Mouse (Mus musculus): ENCODE measurements around the gene Rnf187.

Gene Rnf187

DNA sequence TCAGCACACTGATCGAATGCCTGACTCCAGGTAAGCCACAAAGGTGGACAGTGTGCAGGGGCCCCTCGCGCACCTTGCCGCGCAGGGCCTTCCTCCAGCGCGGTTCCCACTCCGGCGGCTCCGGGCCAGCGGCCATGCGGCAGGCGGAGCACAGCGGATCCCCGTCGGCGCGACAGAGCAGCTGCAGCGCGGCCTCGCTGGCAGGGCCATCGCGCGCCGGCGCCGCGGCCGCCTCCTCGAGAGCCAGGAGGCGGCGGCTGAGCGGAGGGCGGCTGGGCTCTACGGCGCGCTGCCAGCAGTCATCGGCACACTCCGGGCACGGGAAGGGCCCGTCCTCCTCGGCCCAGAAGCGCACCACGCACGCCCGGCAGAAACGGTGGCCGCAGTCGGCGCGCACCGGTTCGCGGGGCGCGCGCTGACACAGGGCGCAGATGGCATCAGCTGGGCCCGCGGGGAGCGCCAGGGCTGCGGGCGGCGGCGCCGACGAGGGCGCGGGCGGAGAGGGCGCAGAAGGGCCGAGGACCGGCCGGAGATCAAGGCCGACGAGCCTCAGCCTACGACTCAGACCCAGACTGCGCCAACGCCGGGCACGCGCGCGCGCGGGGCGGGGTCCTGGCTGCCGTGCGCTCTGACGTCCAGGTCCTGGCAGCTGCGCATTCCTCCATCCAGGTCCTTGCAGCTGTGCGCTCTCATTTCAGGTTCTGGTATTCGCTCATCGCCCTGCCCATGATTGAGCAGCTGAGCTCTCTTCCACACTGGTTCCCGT, at the start of gene Rnf187:
Gene Rnf187 (minus strand): TSS at position 595 of the 766 bp plus-strand sequence.
- peak; percentile 92 for DNase-seq

DNA sequence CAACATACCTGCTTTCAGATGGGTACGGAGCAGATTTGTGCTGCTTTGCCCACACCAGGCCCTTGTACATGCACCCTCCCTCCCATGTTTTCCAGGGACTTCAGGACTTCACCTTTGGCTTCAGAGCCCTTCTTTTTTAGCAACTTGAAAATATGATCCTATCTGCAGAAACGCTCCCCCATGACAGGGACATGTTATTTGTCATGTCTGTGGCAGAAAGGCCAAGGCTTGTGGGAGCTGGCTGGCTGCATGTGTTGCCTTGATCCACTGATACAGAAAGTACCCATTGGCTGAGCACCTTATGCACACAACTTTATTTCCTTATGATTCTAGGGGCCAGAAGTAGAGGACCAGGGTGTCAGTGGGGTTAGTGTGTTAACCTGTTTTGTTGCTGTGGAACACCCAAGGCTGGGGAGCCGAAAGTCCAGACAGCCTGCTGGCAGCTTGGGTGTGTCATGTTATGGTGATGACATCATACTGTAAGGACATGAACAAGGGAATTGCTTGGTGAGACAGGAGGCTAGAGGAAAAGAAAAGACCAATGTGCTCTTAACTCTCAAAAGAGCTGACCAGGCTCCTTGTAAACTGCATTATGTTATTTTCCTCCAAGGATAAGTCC, 46.7 kb upstream of the Rnf187 start:
- DNase-seq: no peak

DNA sequence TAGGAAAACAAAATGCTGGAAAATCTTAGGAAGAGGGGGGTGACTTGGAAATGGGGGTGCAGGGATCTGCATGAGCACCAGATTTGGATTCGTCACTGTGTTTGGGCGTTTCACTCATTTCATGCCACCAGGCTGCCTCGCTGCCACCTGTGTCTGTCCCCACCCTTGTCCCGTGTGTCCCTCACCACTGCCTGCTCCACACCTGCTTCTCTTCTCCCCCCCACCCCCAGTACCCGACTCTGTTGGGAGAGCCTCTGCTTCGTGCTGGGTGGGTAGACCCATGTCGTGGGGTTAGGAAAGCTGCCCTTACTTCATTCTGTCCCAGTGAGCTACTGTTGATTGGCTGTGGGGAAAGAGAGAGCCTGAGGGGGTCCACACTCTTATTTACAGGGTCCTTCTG, 45.9 kb upstream of the Rnf187 start:
- no peak for DNase-seq

DNA sequence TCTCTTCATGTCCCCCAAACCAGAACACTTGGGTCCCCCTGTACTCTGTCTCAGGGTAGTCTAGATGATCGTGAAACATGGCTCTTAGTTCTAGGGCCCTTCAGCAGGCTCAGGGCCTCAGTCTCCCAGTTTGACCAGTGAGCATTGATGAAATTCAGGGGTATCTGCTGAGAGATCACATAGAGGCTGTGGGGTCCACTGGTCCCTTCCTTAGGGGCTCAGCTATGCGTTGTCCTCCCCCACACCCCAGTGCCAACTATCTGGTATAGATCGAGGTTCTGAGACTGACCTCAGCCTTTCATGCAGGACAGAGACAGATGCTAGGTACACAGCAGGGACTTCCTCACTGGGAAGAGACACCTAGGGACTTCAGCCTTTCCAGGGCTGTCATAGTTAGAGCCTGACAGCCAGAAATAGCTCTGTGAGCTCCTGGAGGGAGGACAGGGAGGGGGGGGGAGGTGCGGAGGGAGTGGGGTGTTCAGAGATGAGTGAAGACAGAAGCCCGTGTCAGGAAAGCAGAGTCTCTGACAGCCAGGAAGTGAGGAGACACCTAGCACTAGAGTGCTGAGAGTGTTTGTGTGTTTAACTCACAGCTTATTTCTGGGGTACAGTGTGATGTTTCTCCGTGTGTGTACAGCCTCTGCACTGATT, 45.1 kb upstream of the Rnf187 start:
- no peak for DNase-seq

DNA sequence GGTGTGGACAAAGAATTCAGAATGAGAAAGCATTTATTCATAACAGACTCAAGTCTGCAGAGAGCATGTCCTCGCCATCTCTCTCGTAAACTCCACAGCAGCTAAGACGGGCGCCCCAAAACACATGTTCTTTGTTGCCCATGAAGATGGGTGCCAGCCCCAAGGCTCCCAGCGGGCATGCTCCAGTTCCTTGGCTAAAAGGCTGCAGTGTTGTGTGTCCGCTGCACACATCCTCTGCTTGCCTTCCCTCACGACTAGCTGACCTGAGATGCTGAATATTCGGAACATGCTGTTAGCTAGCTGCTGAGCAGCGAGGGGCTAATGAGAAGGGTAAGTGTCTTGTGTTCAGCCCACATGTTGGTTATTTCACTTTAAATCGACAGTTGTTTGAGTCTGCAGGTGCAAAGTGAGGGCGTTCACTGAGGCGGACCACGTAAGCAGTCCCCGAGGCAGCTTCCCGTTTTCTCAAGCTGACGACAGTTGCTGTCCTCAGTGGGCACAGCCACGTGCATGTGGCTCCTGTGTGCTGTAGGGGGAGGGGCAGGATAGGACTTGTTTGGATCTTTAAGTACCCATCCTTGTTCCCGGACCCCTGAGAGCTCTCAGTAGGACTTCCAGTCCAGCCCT, 43.9 kb upstream of the Rnf187 start:
- no peak for DNase-seq

DNA sequence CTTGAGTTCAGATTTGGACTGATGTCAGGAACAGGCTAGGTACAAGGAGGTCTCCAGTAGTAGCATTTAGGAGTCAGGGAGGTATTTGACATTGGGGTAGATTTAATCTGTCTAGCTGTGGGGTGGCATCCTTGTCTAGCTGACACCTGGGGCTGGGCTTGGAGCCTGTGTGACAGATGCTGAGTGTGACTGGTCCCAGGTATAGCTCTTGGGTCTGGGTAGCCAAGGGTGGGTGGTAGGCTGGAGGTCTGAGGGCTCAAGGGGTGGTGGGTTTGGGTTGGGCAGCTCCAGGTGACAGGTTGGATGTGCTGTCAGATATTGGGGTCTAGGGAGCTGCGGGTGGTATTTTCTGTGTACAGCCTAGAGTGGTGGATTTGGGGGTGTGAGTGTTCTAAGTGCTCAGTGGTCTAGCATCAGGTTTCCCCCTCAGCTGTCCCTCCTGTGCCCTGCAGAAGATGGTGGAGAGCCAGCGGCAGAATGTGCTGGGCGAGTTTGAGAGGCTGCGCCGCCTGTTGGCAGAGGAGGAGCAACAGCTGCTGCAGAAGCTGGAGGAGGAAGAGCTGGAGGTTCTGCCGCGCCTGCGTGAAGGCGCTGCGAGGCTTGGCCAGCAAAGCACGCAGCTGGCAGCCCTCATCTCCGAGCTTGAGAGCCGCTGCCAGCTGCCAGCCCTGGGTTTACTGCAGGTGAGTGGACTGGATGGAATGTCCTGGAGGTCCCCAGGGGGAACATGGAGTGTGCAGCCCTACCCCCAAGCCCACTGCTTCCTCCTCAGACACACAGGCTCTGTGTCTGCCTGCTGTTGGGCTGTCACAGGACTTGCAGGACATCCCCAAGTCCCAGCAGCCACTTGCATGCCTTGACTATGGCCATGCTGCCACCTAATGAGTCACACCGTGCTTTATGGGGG, 43.1 kb upstream of the Rnf187 start:
- peak; percentile 44 for DNase-seq

DNA sequence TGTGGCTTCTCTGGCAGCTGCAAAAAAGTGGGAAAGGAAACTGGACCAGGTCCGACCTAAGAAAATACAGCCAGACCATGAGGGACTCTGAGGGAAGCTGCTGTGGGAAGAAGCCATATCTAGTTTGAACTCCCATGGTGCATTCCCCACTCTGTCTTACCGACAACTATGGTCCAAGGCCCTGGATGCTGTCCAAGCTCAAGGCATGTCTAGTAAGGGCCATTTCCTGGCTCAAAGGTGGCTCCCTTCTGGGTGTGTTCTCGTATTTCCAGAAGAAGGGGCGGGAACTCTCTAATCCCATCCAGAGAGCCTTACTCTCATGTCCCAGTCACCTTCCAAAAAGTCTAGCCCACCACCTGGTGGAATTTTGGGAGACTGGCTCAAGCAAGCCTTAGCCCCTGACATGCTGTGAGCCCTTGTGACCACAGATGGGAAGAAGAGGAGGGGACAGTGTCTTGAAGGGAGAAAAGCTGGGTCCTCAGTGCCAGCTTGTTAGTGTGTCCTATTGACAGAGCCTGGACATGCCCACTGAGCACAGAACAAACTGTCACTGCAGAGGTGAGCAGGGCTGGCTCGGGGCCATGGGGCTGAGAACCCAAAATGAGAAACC, 41.8 kb upstream of the Rnf187 start:
- peak; percentile 62 for DNase-seq

DNA sequence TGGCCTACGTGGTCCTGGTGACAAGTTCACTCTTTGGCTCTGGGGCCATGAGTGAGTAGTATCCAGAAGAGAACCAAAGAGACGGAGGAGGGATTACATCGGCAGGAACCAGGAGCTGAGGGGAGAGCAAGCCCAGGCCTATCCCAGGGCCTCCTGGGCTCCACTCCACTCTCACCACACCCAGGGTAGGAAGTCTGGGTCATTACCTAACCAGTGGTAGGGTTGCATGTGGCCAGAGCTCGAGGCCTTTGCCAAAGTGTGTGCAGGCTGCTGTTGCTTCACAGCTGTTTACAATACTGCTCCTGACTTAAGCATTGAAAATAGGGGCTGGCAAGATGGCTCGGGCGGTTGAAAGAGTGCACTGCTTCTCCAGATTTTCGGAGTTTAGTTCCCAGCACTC, 40.9 kb upstream of the Rnf187 start:
- DNase-seq: no peak

DNA sequence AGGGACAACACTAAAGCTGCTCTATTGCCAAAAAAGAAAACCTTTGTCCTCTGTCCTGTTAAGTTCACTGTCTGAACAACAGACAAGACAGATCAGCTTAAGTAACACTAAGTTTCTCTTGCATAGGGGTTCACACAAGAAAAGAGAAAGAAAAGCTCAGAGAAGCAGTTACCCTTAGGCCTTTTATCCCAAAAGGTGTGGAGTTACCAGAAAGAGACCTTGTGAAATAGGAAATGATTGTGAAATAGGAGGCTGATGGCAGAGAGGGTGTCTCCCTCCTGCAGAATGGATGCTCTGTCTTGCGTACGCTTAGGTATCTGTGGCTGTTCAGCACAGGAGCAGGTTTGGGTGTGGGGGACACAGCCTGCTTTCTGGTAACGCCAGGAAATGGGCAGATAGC, 40.5 kb upstream of the Rnf187 start:
- no peak for DNase-seq

DNA sequence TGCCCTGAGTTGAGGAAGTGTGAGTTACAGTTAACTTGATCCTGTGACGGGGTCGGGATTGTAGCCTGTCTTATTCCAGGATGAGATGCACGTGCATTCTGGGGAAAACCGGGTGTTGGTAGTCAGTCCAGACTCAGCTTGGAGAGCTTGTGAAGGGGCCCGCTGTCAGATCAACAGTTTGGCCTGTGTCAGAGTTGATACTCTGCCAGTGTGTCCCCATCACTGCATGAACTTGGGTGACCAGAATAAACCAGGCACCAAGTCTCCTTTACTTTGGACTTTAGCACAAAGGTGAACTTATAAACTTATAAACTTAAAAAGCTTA, 40.0 kb upstream of the Rnf187 start:
- peak; percentile 35 for DNase-seq

DNA sequence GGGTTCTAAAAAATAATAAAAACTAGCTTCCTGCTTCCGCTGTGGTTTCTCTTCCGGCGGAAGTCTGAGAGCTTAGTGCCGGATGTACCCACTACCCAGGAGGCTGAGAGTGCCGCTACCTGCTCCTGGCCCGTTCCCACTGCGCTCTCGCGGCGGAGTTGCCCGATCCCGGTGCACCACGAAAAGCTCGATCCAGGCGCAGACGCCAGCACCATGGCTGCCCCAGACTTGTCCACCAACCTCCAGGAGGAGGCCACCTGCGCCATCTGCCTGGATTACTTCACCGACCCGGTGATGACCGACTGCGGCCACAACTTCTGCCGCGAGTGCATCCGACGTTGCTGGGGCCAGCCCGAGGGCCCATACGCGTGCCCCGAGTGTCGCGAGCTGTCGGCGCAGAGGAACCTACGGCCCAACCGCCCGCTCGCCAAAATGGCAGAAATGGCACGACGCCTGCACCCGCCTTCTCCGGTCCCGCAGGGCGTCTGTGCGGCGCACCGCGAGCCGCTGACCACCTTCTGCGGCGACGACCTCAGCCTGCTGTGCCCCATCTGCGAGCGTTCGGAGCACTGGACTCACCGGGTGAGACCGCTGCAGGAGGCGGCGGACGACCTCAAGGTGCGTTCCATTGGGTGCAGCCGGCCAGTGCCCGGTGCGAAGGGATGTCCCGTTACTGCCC, 39.5 kb upstream of the Rnf187 start, which contains the start of gene Trim11:
Gene Trim11 (plus strand): TSS at position 67 of the 679 bp plus-strand sequence.
- DNase-seq: peak; percentile 50

DNA sequence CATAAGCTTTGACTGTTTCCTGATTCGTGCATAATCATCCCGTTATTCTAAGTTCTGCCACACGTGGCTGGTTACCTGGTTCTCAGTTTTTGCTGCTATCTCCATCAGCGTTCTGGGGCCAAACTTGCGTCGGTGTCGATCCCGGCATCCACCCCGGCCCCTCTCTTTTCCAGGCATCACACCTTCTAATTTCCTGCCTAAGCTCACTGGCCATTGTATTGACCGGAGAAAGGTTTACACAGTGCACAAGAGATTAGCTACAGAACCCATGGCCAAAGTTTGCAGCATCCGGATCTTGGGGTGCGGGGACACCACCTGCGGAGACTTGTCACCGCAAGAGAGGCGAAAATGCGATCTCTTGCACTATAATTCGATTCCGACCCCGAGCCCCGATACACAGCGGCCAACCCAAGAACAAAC, 38.9 kb upstream of the Rnf187 start:
- DNase-seq: no peak

DNA sequence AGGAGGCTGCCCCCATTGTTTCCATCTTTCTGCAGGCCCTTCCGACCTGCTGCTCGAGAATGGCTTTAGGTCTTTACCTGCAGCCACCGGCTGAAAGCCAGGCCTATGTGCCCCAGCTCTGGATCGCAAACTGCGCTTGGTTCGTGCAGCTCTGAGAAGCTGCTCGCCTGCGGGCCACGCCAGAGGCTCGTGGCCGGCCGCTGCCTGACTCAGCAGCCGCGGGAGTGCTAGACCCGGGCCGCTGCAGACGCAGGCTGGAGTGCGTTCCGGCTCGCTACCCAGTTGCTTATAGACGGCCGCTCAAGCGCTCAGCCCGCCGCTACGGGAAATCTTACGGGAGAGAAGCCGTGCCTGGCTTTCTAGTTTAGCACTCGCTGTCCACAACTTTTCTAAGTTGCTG, 38.4 kb upstream of the Rnf187 start:
- DNase-seq: no peak

DNA sequence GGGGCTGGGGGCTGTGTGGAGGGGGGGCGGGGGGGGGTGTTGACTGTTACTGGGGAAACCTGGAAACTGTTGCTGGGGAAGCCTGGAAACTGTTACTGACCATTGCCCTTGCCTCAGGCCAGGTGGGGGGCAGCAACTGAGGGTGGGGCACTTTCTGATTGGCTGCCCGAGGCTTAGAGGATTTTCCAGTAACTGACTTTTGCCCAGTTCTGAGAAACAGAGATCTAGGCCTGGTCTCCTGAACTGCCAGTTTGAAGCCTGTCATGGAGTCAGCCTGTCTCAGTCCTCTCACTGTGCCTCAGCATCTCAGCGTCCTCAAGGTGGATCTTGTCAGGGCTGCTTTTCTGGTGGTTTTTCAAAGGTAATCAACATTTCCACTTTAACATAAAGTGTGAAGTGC, 35.7 kb upstream of the Rnf187 start:
- DNase-seq: no peak

DNA sequence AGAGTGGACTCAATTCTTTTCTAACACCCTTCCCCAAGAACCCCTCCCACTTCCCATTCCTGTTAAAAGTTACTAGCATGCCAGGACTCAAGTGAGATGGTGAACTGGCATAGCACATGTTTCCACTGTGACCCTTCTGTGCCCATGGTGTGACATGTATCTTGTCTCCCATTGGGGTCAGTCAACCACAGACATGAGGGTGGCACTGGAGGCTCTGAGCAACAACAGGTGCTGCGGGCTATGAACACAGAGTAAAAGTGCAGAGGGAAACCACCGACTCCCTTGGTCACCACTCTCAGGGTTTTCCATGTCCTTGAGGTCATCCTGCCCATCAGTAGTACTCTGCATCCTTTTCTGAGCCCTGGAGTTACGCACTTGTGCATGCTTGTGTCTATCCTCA, 33.1 kb upstream of the Rnf187 start:
- DNase-seq: no peak

DNA sequence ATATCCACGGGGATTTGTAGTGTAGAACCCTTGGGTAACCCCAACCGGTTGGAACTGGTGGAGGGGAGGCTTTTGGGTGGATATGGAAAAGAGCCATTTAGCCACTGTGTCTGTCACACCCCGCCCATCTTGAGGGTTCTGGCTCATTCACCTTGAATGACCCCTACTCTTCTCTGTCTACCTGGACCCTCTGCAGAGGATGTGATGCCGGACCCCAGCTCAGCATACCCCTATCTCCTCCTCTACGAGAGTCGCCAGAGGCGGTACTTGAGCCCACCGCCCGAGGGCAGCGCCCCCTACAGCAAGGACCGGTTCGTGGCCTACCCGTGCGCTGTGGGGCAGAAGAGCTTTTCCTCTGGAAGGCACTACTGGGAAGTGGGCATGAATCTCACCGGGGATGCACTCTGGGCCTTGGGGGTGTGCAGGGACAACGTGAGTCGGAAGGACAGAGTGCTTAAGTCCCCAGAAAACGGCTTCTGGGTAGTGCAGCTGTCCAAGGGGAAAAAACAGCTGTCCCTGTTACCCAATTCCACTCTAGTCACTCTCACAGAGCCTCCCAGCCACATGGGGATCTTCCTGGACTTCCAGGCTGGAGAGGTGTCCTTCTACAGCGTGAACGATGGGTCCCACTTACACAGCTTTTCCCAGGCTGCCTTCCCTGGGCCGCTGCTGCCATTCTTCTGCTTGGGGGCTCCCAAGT, 32.3 kb upstream of the Rnf187 start:
- DNase-seq: no peak

DNA sequence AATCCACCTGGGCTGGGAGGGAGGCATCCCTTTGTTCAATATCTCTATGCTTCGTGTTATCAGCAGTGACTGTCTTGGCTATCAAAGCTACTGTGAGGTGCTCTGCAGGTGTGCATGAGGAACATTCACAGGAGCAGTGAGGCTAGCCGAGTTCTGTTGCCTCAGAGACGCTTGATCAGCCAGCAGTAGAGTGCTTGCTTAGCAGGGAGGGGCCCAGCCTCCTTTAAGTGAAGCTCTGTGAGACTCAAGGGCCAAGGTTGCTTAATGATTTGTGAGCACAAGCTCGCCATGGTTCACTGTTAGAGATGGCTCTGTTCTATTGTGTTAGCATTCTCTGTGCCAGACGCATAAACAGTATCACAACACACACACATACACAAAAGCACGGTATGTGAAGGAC, 30.9 kb upstream of the Rnf187 start:
- peak; percentile 74 for DNase-seq

DNA sequence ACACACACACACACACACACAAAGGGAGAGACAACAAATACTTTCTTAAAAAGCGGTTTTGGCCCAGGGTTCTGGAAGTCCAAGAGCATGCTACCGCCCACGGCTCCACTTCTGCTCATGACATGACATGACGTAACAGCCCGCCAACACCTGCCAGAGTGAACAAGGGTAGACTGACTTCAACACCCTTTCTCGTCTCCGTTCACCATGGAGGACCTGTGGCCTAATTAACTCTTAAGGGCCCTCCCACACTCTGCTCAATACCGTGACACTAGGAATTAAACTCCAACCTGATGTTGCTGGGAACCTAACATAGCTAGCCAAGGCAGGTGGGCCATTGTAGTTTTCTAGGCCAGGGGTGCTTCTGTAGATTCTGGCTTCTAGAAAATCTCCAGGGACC, 30.3 kb upstream of the Rnf187 start:
- DNase-seq: peak; percentile 45

DNA sequence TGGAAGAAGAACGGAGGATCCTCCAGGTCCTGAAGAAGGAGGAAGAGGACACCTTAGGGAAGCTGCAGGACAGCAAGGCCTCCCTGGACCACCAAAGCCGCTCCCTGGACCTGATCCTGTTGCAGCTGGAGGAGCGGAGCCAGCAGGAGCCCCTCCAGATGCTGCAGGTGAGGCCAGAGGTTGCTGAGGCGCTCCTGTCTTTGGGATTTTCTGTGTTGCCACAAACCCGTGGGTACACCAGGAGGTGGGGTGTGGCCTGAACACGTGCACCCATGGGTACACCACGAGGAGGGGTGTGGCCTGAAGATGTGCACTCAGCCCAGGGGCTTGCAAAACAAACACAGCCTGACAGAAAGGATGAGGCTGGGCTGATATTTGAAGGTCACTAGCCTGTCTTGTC, 29.8 kb upstream of the Rnf187 start:
- DNase-seq: no peak

DNA sequence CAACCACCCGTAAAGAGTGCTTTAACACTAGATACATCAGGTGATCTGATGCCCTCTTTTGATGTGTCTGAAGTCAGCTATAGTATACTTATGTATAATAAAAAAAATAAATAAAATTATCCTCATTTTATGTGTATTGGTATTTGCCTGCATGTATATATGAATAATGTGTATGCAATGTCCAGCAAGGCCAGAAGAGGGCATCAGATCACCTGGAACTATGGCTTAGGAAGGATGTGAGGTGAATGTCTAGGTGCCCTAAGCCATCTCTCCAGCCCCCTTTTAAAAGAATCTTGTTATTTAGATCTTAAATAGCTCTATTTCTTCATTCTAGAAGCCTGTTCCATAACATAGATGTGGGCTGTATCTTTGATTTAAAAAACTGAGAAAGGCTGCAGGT, 28.6 kb upstream of the Rnf187 start:
- DNase-seq: no peak

Measured in kidney, adult 11 months (tissue).